Mouse (Mus musculus) olfactory bulb, adult 2 months (tissue): ENCODE results near the gene Rac3.
"Not testable (repeated sequence)": the region's sequence is repeated elsewhere in the genome, so short reads cannot be mapped to it uniquely, and the experiment has no call there.

Source experiments
- CTCF ChIP-seq: fragments of 200-500 bp; IDR thresholded peaks from 2 replicates; pipeline ENCODE4 v1.5.1; 2012; ENCODE audit warnings: low read depth, mild to moderate bottlenecking, low read length, moderate library complexity; ENCODE audit not compliant: insufficient read depth
- POLR2A ChIP-seq: fragments of 200-500 bp; IDR thresholded peaks from 2 replicates; pipeline ENCODE4 v1.6.1; 2012; ENCODE audit warnings: mild to moderate bottlenecking, low read depth, low read length, moderate library complexity; ENCODE audit not compliant: insufficient read depth

DNA sequence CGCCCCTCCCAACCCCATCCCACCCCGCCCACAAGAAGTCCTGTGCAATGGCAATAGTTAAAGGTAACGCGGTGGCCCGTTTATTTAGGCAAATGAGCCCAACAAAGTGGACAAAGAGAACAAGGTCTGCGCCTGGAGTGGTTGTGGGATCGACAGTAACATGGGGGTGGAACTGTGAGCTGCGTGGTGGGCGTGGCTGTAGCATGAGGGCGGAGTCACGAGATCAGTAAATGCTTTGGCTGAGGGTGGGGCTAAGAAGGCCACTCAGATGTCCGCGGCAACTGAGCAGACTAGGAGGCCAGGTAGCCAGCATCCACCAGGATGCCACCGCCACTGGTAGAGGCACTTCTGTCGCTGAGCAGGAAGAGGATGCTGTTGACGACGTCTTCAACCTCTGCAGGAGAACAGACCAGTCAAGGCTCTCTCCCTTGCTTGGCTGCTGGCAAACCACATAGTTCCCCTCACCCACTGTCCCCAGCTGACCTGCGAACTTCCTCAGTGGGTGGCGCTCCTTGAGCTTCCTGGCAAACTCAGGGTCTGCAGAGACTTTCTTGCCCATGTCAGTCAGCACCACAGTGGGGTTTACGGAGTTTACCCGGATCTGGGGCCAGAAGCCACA is 8.3 kb downstream of the Rac3 start:
- TF ChIP-seq POLR2A, CTCF: not testable (repeated sequence)
